ENCODE assay signal across 19 mouse cellular contexts in genomic region chr16:46107431-46107830, GRCm38 (mm10). TPM values are rescaled to one million over a fixed set of nuclear protein-coding genes. Genes with fewer than 3 reads are reported as not detected.
A peak's percentile ranks its signal among the peaks of the same experiment; 100 is the strongest.
DNase-seq lines count a peak whose midpoint lies in the region; ATAC-seq lines count a peak whose summit lies in the region.
"Had no signal": no experiment of that assay in that cellular context is flagged by ENCODE, and none has a peak within 500 bp of the region (broad histone marks: within the 10 kb centered on the region; RNA-seq: fewer than 3 reads in every experiment).

No protein-coding gene starts in this region.

- peak; percentile 46 for DNase-seq in thymus, postnatal 4 days
- DNase-seq in heart, postnatal 25 days (ENCODE audit: low spot score) = no peak
- no peak for DNase-seq in kidney, postnatal 14 days
- DNase-seq in spleen, postnatal 10 days (ENCODE audit: low spot score in 2 of 2) = no peak
- DNase-seq: adrenal gland, postnatal 10 days; cerebellum, adult 11 months; cerebellum, adult 9-11 months; cerebellum, postnatal 36 days; gastrocnemius, postnatal 10 days; heart, adult 18-20 months; heart, postnatal 10 days had no signal

- intact Hi-C loops in heart, postnatal 25 days (cut with DNase I) = no loop called here

- ATAC-seq in CD4-positive, CD25-positive, alpha-beta regulatory T cell, adult 4 months = peak; percentile 68
- 0 out of 2 replicates have a peak, but pooled peaks have one; percentile 25 for ATAC-seq in common myeloid progenitor, adult 5-6 weeks (replicated peaks; ENCODE audit: low read depth, poor library complexity, severe bottlenecking)
- ATAC-seq in megakaryocyte progenitor cell, adult 5-6 weeks (replicated peaks; ENCODE audit: poor library complexity) = 0 out of 2 replicates have a peak, but pooled peaks have one; percentile 17
- ATAC-seq: forebrain, embryonic 14.5 days; intestine, postnatal 0 days had no signal

RNA-seq across cellular contexts. Expression of gene Cd96, which starts 12.6 kb away (rescaled TPM):
- 100 to 1,000 TPM; 212 to 214 TPM for polyA plus RNA-seq in CD4-positive, CD25-positive, alpha-beta regulatory T cell, adult 4 months (2017; shearing (Covaris generic))
- total RNA-seq in common myeloid progenitor, adult 5-6 weeks (2017) = 6.5 and 12.0 TPM in 2 replicates
- 1.8 and 4.2 TPM in 2 replicates for total RNA-seq in megakaryocyte progenitor cell, adult 5-6 weeks (2015)
- total RNA-seq in megakaryocyte progenitor cell, adult 5-6 weeks (2017) = 2.0 and 3.8 TPM in 2 replicates
- total RNA-seq in heart, postnatal 25 days (2021) = under 1 TPM in 1 of 2 experiments, not detected in 1; 0.10 TPM
- total RNA-seq: gastrocnemius, postnatal 10 days; gastrocnemius, postnatal 4 days had no signal
- polyA plus RNA-seq: heart, embryonic 10.5 days; heart, embryonic 14.5 days had no signal

RNA-seq across cellular contexts. Expression of gene Gm4737, which starts 47.4 kb away (rescaled TPM):
- polyA plus RNA-seq in CD4-positive, CD25-positive, alpha-beta regulatory T cell, adult 4 months (2017; shearing (Covaris generic)) = 10 to 100 TPM in 1 of 2 experiments, 1 to 10 TPM in 1; 3.9 to 14.6 TPM
- total RNA-seq in common myeloid progenitor, adult 5-6 weeks (2017) = 16.9 and 25.5 TPM in 2 replicates
- total RNA-seq in megakaryocyte progenitor cell, adult 5-6 weeks (2015) = 5.8 and 7.5 TPM in 2 replicates
- 11.5 and 20.0 TPM in 2 replicates for total RNA-seq in megakaryocyte progenitor cell, adult 5-6 weeks (2017)
- total RNA-seq in heart, postnatal 25 days (2021) = 10 to 100 TPM; 12.4 to 12.7 TPM

Comparison
In these comparisons a context has a peak if more than half of its experiments do, and no peak if none do; other contexts are left out.
1. ATAC-seq: peak in every context shown above with its lines; median percentile 68 in CD4-positive, CD25-positive, alpha-beta regulatory T cell, adult 4 months; 25 in common myeloid progenitor, adult 5-6 weeks; 17 in megakaryocyte progenitor cell, adult 5-6 weeks.